Comparison of ENCODE assay signal across 24 mouse cellular contexts in the genomic region with DNA sequence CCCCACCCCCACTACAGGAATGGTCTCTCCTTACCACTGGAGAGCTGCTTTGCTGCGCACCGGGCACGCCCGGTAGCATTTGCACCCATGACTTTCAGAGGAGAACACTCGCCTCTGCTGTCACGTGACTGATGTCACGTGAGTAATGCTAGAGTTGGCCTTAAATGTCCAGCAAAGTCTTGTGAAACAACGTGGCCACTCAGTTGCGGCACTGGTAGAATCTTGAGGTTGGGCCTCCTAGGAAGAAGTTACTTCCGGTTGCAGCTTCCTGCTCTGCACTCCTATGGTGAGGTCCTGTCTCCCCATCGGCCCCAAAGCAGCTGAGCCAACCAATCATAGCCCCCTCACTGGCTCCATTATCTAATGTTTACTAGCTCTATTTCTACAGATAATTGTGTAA.
"Had no signal": no experiment of that assay in that cellular context is flagged by ENCODE, and none has a peak within 500 bp of the region (broad histone marks: within the 10 kb centered on the region; RNA-seq: fewer than 3 reads in every experiment).

No protein-coding gene starts in this region.

- ATAC-seq: intestine, embryonic 16.5 days; liver, embryonic 12.5 days; midbrain, embryonic 15.5 days had no signal

- H3K4me1 ChIP-seq: liver, embryonic 15.5 days; lung, embryonic 15.5 days had no signal

- H3K27ac ChIP-seq: layer of hippocampus, adult 2 months; limb, embryonic 10.5 days; limb, embryonic 13.5 days; liver, embryonic 12.5 days; liver, embryonic 15.5 days; lung, embryonic 15.5 days; midbrain, embryonic 10.5 days; midbrain, embryonic 15.5 days; neural tube, embryonic 12.5 days; neural tube, embryonic 15.5 days; stomach, postnatal 0 days had no signal

- H3K4me2 ChIP-seq: limb, embryonic 13.5 days; liver, embryonic 12.5 days; liver, embryonic 15.5 days; lung, embryonic 15.5 days; midbrain, embryonic 15.5 days; neural tube, embryonic 12.5 days; neural tube, embryonic 15.5 days had no signal

- DNase-seq: kidney, adult 18-20 months; kidney, adult 9 months; layer of hippocampus, adult 9-11 months; liver; lung, adult 18-20 months; lung, postnatal 10 days; lung, postnatal 4 days; retina, postnatal 1 day; right cerebral cortex, postnatal 25 days; thymus, adult 18-20 months; thymus, postnatal 36 days had no signal

- H3K9ac ChIP-seq: limb, embryonic 13.5 days; liver, embryonic 12.5 days; liver, embryonic 15.5 days; lung, embryonic 15.5 days; midbrain, embryonic 15.5 days; neural tube, embryonic 12.5 days; neural tube, embryonic 15.5 days had no signal

- H3K36me3 ChIP-seq: limb, embryonic 10.5 days; limb, embryonic 13.5 days; liver, embryonic 12.5 days; liver, embryonic 15.5 days; lung, embryonic 15.5 days; midbrain, embryonic 10.5 days; midbrain, embryonic 15.5 days; neural tube, embryonic 12.5 days; neural tube, embryonic 15.5 days had no signal

- H3K9me3 ChIP-seq: limb, embryonic 10.5 days; limb, embryonic 13.5 days; liver, embryonic 12.5 days; liver, embryonic 15.5 days; lung, embryonic 15.5 days; megakaryocyte, embryonic 14.5 days; midbrain, embryonic 10.5 days; midbrain, embryonic 15.5 days; neural tube, embryonic 12.5 days; neural tube, embryonic 15.5 days had no signal

- H3K4me3 ChIP-seq: layer of hippocampus, adult 2 months; limb, embryonic 10.5 days; limb, embryonic 13.5 days; liver, embryonic 12.5 days; liver, embryonic 15.5 days; lung, embryonic 15.5 days; megakaryocyte, embryonic 14.5 days; midbrain, embryonic 10.5 days; midbrain, embryonic 15.5 days; neural tube, embryonic 12.5 days; neural tube, embryonic 15.5 days had no signal

- H3K27me3 ChIP-seq: liver, embryonic 12.5 days; liver, embryonic 15.5 days; lung, embryonic 15.5 days; midbrain, embryonic 15.5 days; neural tube, embryonic 12.5 days had no signal
